Mouse (Mus musculus) liver, embryonic 13.5 days (tissue): ENCODE results near the gene Hoxb4. TPM values are rescaled to one million over a fixed set of nuclear protein-coding genes. Genes with fewer than 3 reads are reported as not detected.

Experiments
- ATAC-seq: fragments of 200-750 bp; cut with Nextera tagmentation; 2 replicates; pipeline ENCODE4 v1.8.0; 2017; ENCODE audit warnings: low read depth, mild to moderate bottlenecking, moderate number of reproducible peaks, moderate library complexity
- DNase-seq: peaks from one replicate; pipeline ENCODE4 v3.0.0; 2022
- H3K27ac ChIP-seq: fragments of 300-500 bp; sonication (generic); 2 replicates; pipeline ENCODE4 v1.5.1; 2015; ENCODE audit warnings: moderate library complexity, mild to moderate bottlenecking, inconsistent platforms
- H3K27me3 ChIP-seq: fragments of 300-500 bp; sonication (generic); 2 replicates; pipeline ENCODE4 v1.6.1; 2015; ENCODE audit warnings: mild to moderate bottlenecking, inconsistent platforms
- H3K36me3 ChIP-seq: fragments of 300-500 bp; sonication (generic); 2 replicates; pipeline ENCODE4 v1.6.1; 2015; ENCODE audit warnings: mild to moderate bottlenecking, inconsistent platforms
- H3K4me1 ChIP-seq: fragments of 300-500 bp; sonication (generic); replicated peaks from 2 replicates; pipeline ENCODE4 v1.6.1; 2015; ENCODE audit warnings: inconsistent platforms
- H3K4me2 ChIP-seq: fragments of 300-500 bp; sonication (generic); 2 replicates; pipeline ENCODE4 v1.6.1; 2015; ENCODE audit warnings: inconsistent platforms, mild to moderate bottlenecking, moderate library complexity
- H3K4me3 ChIP-seq: fragments of 300-500 bp; sonication (generic); replicated peaks from 2 replicates; pipeline ENCODE4 v1.5.1; 2015; ENCODE audit warnings: mild to moderate bottlenecking, inconsistent platforms
- H3K9ac ChIP-seq: fragments of 300-500 bp; sonication (generic); 2 replicates; pipeline ENCODE4 v1.6.1; 2015; ENCODE audit warnings: mild to moderate bottlenecking, inconsistent platforms
- H3K9me3 ChIP-seq: fragments of 300-500 bp; sonication (generic); replicated peaks from 2 replicates; pipeline ENCODE4 v1.6.1; 2016; ENCODE audit warnings: inconsistent platforms
- WGBS: fragments of 180-500 bp; shearing (Covaris S2); methylation state at CpG from one replicate; pipeline ENCODE4 v1.1.7; 2015; ENCODE audit not compliant: insufficient replicate concordance; 5-methylcytosine and 5-hydroxymethylcytosine counted together
- microRNA counts: library from miRNA; unstranded; fragments of <30 nt; microRNA quantifications from one replicate; lab custom pipeline; 2016
- microRNA-seq: library from miRNA; unstranded; fragments of <30 nt; microRNA quantifications from one replicate; pipeline ENCODE4, GENCODE M21; 2016
- polyA plus RNA-seq: library from polyadenylated mRNA; unstranded; fragments of >200 nt; fragmentation: Nextera tagmentation; extraction: Ambion mirVana; gene quantifications from 2 replicates; pipeline ENCODE4 v1.2.1, GENCODE M21; 2015

Hoxb4 gene
- polyA plus RNA-seq, 1 experiment from 2014 or later = 0.16 TPM

DNA sequence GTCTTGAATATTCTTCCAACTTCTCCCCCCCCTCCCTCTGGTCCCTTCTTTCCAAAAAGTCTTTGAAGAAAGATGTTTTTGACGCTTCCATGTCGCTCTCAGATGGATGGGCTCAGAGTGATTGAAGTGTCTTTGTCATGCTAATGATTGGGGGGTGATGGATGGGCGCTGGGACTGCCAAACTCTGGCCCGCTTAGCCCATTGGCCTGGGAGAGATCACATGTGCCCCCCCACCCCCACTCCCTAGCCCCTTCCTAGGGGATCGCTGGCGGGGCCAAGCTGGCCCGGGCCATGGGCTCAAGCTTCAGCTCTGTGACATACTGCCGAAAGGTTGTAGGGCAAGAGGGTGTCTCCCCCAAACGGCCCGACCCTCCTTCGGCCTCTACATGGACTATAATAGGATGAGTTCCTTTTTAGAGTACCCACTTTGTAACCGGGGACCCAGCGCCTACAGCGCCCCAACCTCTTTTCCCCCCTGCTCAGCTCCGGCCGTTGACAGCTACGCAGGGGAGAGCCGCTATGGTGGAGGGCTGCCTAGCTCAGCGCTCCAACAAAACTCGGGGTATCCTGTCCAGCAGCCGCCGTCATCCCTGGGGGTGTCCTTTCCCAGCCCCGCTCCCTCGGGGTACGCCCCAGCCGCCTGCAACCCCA is 47.5 kb downstream of the Hoxb4 start, which contains the start of gene Hoxb1:
Gene Hoxb1 (plus strand): TSS at position 312 of the 651 bp plus-strand sequence.
- Histone ChIP-seq H3K4me2 (no peak within 1 kb of the TSS), H3K27ac (no peak within 1 kb of the TSS), H3K9me3 (no peaks in the 10 kb centered on the region), H3K36me3 (no peaks in the 10 kb centered on the region), H3K4me1 (no peaks in the 10 kb centered on the region), H3K27me3 (peaks cover 90% of the 10 kb centered on the region), H3K9ac (no peak within 1 kb of the TSS), H3K4me3 (no peak within 1 kb of the TSS)
- ATAC-seq (no peak), DNase-seq (no peak)
- 9% methylated on average over 26 of the region's 26 CpGs for WGBS

DNA sequence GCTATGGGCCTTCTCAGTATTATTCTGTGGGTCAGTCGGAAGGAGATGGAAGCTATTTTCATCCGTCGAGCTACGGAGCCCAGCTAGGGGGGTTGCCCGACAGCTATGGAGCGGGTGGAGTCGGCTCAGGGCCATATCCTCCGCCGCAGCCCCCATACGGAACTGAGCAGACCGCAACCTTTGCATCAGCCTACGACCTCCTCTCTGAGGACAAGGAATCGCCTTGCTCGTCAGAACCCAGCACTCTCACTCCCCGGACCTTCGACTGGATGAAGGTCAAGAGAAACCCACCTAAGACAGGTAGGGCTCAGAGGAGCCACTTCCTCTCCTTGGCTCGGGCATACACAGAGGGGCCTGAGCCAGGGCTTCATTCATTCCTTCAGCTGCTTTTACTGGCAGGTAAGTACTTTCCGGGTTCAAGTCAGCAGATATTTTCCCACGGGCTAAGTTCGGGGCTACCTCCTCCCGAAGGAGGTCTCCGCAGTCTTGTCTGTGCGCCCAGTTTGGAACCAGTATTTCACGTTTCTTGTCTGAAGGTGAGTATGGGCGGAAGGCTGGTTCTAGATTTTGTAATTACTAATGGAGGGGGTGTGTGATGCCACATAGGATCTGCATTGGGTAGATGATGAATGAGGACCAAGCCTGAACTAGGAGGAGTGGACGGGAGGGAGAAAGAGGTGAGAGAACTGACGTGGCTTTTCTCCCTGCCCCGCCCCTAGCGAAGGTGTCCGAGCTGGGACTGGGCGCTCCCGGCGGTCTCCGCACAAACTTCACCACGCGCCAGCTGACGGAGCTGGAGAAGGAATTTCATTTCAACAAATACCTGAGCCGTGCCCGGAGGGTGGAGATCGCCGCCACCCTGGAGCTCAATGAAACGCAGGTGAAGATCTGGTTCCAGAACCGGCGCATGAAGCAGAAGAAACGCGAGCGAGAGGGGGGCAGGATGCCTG is 48.3 kb downstream of the Hoxb4 start:
- DNase-seq (no peak), ATAC-seq (no peak)
- 3% methylated on average over 47 of the region's 47 CpGs for WGBS
- no peak overlapping the region for H3K27ac ChIP-seq
- no peak overlapping the region for H3K4me2 ChIP-seq
- H3K9me3 ChIP-seq = no peaks in the 10 kb centered on the region
- no peak overlapping the region for H3K9ac ChIP-seq
- no peak overlapping the region for H3K4me3 ChIP-seq
- H3K27me3 ChIP-seq = peaks cover 93% of the 10 kb centered on the region
- H3K4me1 ChIP-seq = no peaks in the 10 kb centered on the region
- no peaks in the 10 kb centered on the region for H3K36me3 ChIP-seq

DNA sequence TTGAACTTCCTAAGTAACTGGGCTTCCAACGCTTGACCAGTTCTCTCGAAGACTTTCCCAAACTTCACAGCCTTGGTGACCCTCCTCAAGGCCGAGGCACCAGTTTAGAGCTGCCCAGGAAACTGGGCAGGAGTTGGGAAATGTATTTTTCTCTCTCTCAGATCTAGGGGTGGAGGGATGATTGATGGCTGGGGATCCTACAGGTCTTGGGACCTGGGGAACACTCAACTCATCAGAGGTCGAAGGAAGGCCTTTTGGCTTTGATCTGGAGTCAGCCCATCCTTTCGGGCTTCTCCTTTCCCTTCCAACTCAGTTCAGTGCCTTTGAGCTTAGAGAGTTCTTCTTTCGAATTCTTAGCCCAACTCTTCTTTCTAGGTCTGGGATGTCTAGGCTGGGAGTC is 49.1 kb downstream of the Hoxb4 start:
- Histone ChIP-seq H3K36me3 (no peaks in the 10 kb centered on the region), H3K4me1 (no peaks in the 10 kb centered on the region), H3K27me3 (peaks cover 90% of the 10 kb centered on the region), H3K9me3 (no peaks in the 10 kb centered on the region), H3K4me2 (no peak overlapping the region), H3K9ac (no peak overlapping the region), H3K27ac (no peak overlapping the region), H3K4me3 (no peak overlapping the region)
- 25% methylated on average over 6 of the region's 6 CpGs for WGBS
- DNase-seq (no peak), ATAC-seq (no peak)

DNA sequence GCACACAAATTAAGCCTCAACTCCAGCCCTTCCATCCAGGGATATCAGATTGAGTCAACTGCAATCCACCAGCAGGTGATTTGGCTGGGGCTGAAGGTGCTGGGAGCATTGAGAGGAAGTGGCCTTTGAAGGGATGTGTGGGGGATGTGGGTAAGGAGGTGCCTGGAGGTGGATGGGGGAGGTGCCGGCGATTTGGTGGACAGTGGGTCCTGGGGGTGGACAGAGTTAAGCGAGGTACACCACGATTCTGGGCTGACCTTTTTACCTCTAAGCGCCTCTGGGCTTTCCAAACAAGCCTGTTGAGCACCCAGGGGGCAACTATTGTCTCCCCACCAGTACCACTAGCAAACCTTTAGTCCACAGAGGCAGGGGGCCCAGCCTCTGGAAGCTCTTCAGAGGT is 50.6 kb downstream of the Hoxb4 start:
- H3K27ac ChIP-seq = no peak overlapping the region
- no peak overlapping the region for H3K4me3 ChIP-seq
- peaks cover 92% of the 10 kb centered on the region for H3K27me3 ChIP-seq
- ATAC-seq (no peak), DNase-seq (no peak)
- H3K9ac ChIP-seq = no peak overlapping the region
- no peaks in the 10 kb centered on the region for H3K4me1 ChIP-seq
- H3K36me3 ChIP-seq = no peaks in the 10 kb centered on the region
- 26% methylated on average over 5 of the region's 5 CpGs for WGBS
- H3K4me2 ChIP-seq = no peak overlapping the region
- no peaks in the 10 kb centered on the region for H3K9me3 ChIP-seq

DNA sequence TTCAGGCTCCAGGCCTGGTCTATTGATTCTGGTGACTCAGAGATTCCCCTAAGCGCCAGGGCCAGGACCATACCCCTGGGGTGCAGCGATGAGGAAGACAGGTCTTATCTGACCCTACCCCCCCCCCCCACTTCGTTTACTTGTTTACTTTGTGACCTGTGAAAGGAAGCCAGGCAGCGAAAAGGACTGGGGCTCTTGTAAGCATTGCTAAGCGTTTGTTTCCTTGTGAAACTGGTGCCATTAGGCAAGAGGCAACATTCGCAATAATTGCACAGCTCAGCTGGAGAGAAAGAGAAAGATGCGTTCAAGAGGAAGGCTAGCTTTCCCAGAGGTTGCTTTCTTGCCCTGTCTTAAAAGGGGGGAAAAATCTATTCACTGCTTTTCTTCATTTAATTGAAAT is 51.1 kb downstream of the Hoxb4 start:
- H3K27me3 ChIP-seq = peaks cover 92% of the 10 kb centered on the region
- no peaks in the 10 kb centered on the region for H3K36me3 ChIP-seq
- no peaks in the 10 kb centered on the region for H3K9me3 ChIP-seq
- 33% methylated on average over 7 of the region's 7 CpGs for WGBS
- no peak overlapping the region for H3K9ac ChIP-seq
- H3K4me1 ChIP-seq = no peaks in the 10 kb centered on the region
- ATAC-seq = no peak
- no peak overlapping the region for H3K4me3 ChIP-seq
- H3K4me2 ChIP-seq = no peak overlapping the region
- no peak overlapping the region for H3K27ac ChIP-seq
- DNase-seq = no peak

MicroRNA genes within 50 kb of the gene (microRNA counts, 519-probe panel; counts per million panel counts)
- 4,216 counts per million, percentile 35 among the panel's probes with 10 or more counts for microRNA mmu-miR-10a (lab: Ali Mortazavi, UCI)

Small RNA genes within 50 kb of the gene (microRNA-seq; reads per million reads assigned to microRNA genes)
- 10,045 reads per million, percentile 92 among the genes with 10 or more reads in this experiment for gene Mir10a

Other genes with a start within 250 kb of the Hoxb4 start
- gene Atp5g1, start 242.6 kb upstream of the Hoxb4 start, polyA plus RNA-seq = 578 and 628 TPM in 2 replicates
- gene Calcoco2, start 206.3 kb upstream of the Hoxb4 start, polyA plus RNA-seq = not detected in 2 replicates
- gene Ttll6, start 184.5 kb upstream of the Hoxb4 start, polyA plus RNA-seq = not detected in 2 replicates
- gene Hoxb13, start 124.0 kb upstream of the Hoxb4 start, polyA plus RNA-seq = not detected in 2 replicates
- gene Hoxb9, start 46.8 kb upstream of the Hoxb4 start, polyA plus RNA-seq = 0.06 TPM in 1 of 2 replicates, not detected in the other
- gene Hoxb8, start 36.4 kb upstream of the Hoxb4 start, polyA plus RNA-seq = 0.06 TPM in 1 of 2 replicates, not detected in the other
- gene Hoxb7, start 31.6 kb upstream of the Hoxb4 start, polyA plus RNA-seq = 0.16 and 0.32 TPM in 2 replicates
- gene Hoxb6, start 25.8 kb upstream of the Hoxb4 start, polyA plus RNA-seq = 0.07 and 0.14 TPM in 2 replicates
- 0.44 and 0.58 TPM in 2 replicates for gene Hoxb5, start 14.9 kb upstream of the Hoxb4 start, polyA plus RNA-seq
- 0.08 and 0.13 TPM in 2 replicates for gene Hoxb3, start 5.1 kb downstream of the Hoxb4 start, polyA plus RNA-seq
- 1.2 and 1.7 TPM in 2 replicates for gene Hoxb2, start 32.3 kb downstream of the Hoxb4 start, polyA plus RNA-seq
- 0.05 and 0.08 TPM in 2 replicates for gene Hoxb1, start 47.5 kb downstream of the Hoxb4 start, polyA plus RNA-seq
- gene Skap1, start 146.3 kb downstream of the Hoxb4 start, polyA plus RNA-seq = 0.22 and 0.29 TPM in 2 replicates